Mouse (Mus musculus) limb, embryonic 15.5 days (tissue): ENCODE measurements at regions not wholly inside any gene's neighbourhood (a gene's known extent, or its start where the extent isn't known, plus 50 kb on each side); places are given as distances from the start of the nearest gene placed in this dataset.

ENCODE experiments used
- ATAC-seq: fragments of 200-750 bp; cut with Nextera tagmentation; 2 replicates; pipeline ENCODE4 v1.8.0; 2017; ENCODE audit warnings: low read depth, moderate TSS enrichment; ENCODE audit not compliant: insufficient number of reproducible peaks, low FRiP score, low TSS enrichment
- H3K27ac ChIP-seq: fragments of 300-500 bp; sonication (generic); 2 replicates; pipeline ENCODE4 v1.5.1; 2015; ENCODE audit warnings: moderate library complexity, mild to moderate bottlenecking, inconsistent platforms
- H3K27me3 ChIP-seq: fragments of 300-500 bp; sonication (generic); 2 replicates; pipeline ENCODE4 v1.6.1; 2015; ENCODE audit warnings: inconsistent platforms
- H3K36me3 ChIP-seq: fragments of 300-500 bp; sonication (generic); 2 replicates; pipeline ENCODE4 v1.6.1; 2015; ENCODE audit warnings: inconsistent platforms
- H3K4me1 ChIP-seq: fragments of 300-500 bp; sonication (generic); 2 replicates; pipeline ENCODE4 v1.6.1; 2015; ENCODE audit warnings: inconsistent platforms
- H3K4me2 ChIP-seq: fragments of 300-500 bp; sonication (generic); 2 replicates; pipeline ENCODE4 v1.6.1; 2015; ENCODE audit warnings: mild to moderate bottlenecking, inconsistent platforms
- H3K4me3 ChIP-seq: fragments of 300-500 bp; sonication (generic); 2 replicates; pipeline ENCODE4 v1.5.1; 2015; ENCODE audit warnings: mild to moderate bottlenecking, inconsistent platforms
- H3K9ac ChIP-seq: fragments of 300-500 bp; sonication (generic); 2 replicates; pipeline ENCODE4 v1.6.1; 2015; ENCODE audit warnings: inconsistent platforms
- H3K9me3 ChIP-seq: fragments of 300-500 bp; sonication (generic); 2 replicates; pipeline ENCODE4 v1.6.1; 2016; ENCODE audit warnings: inconsistent platforms
- WGBS: fragments of 180-500 bp; shearing (Covaris S2); methylation state at CpG from one replicate; pipeline ENCODE4 v1.1.7; 2015; 5-methylcytosine and 5-hydroxymethylcytosine counted together

DNA sequence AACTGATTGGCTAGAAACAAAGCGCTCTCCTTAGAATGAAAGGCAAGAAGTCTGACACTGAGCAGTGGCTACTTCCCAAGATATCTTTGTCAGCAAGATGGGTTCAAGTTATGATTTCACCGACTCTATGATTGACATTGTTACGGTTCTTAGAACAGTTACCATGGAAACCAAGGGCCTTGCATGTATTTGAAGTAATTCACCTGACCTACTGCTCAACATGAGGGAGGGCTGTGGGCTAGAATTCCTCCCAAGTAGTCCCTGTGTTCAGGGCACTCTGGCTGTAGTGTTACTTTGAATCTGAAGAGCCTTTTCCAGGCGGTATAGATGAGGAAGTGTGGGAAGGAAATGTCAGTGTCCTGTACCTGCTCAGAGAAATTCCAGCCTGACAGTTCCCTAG, 281.1 kb downstream of the Tmem38b start:
- H3K4me1 ChIP-seq = no peaks in the 10 kb centered on the region
- no peaks in the 10 kb centered on the region for H3K27me3 ChIP-seq
- H3K27ac ChIP-seq = no peak overlapping the region
- no peak overlapping the region for H3K4me2 ChIP-seq
- no peak overlapping the region for H3K4me3 ChIP-seq
- no peak overlapping the region for H3K9ac ChIP-seq
- ATAC-seq = no peak
- no peaks in the 10 kb centered on the region for H3K36me3 ChIP-seq
- no peaks in the 10 kb centered on the region for H3K9me3 ChIP-seq
- whole genome bisulfite sequencing = 79% methylated on average over 4 of the region's 4 CpGs

GRCm38 (mm10) chr4:54116310-54116709, 290.5 kb downstream of the Tmem38b start:
- peak; percentile 58; the same call in 1 of the 2 replicates for ATAC-seq
- Histone ChIP-seq H3K4me3 (no peak overlapping the region), H3K4me2 (no peak overlapping the region), H3K9me3 (no peaks in the 10 kb centered on the region), H3K4me1 (peaks cover 9% of the 10 kb centered on the region), H3K36me3 (no peaks in the 10 kb centered on the region), H3K9ac (no peak overlapping the region), H3K27ac (peak overlapping the region; percentile 78), H3K27me3 (no peaks in the 10 kb centered on the region)
- 45% methylated on average over 2 of the region's 2 CpGs for WGBS

DNA sequence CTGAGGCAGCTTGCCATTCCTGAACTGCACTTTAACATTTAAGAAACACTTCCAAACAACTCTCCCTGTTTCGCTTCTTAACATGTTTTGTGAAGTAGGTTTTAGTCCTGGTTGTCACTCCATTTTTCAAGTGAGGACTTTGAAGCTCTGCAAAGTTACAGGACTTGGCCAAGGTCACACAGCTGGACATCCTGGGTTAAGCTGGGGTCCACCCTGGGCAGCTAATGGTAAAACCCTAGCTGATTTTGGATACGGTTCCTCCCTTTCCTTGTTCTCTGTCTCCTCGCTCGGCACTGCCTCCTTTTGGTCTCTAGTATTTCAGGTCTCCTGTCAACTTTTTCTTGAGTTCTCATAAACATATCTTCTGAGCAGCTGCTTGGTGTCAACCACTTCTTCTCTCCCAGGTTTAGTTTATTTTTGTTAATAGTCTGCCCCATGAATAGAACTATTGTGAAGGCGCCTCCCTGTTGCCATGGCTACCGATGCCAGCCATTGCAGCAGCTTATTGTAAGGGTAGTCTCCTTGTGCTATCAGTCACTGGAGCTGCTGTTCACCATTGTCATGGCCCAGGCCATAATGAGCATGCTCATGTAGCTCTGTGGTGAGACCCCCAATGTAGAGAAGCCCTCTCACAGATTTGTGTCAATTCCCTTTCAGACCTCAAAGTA, 292.5 kb downstream of the Tmem38b start:
- Histone ChIP-seq H3K9me3 (no peaks in the 10 kb centered on the region), H3K4me2 (no peak overlapping the region), H3K9ac (no peak overlapping the region), H3K27ac (no peak overlapping the region), H3K36me3 (no peaks in the 10 kb centered on the region), H3K4me1 (peaks cover 9% of the 10 kb centered on the region), H3K27me3 (no peaks in the 10 kb centered on the region), H3K4me3 (no peak overlapping the region)
- WGBS = 94% methylated on average over 6 of the region's 6 CpGs
- no peak for ATAC-seq

- ATAC-seq = no peak
- no peak overlapping the region for H3K4me3 ChIP-seq
- H3K4me1 ChIP-seq = no peaks in the 10 kb centered on the region
- no peak overlapping the region for H3K27ac ChIP-seq
- no peak overlapping the region for H3K4me2 ChIP-seq
- H3K9ac ChIP-seq = no peak overlapping the region
- H3K9me3 ChIP-seq = no peaks in the 10 kb centered on the region
- WGBS = 50% methylated on average over 8 of the region's 8 CpGs
- H3K36me3 ChIP-seq = no peaks in the 10 kb centered on the region
- no peaks in the 10 kb centered on the region for H3K27me3 ChIP-seq
Observed at GRCm38 (mm10) chr4:54128717-54129698, 303.2 kb downstream of the Tmem38b start.

DNA sequence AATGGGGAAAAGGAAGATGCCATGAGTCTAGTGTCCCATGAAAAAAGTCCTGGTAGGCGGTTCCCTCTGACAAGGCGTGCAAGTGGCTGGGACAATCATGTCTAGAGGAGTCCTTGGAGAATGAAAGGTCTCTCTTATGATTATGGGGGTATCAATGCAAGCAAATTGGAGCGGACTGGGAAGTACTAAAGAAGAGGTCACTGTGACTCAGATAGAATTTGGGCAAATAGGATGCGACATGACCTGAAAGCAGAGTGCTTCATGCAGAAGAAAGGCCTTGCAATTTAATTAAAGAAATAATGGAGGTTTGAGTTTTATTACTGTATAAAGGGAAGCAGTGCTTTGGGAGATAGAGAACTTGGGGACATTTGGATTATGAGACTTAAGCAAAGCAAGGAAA, 330.3 kb downstream of the Tmem38b start:
- Histone ChIP-seq H3K9ac (no peak overlapping the region), H3K9me3 (no peaks in the 10 kb centered on the region), H3K4me2 (no peak overlapping the region), H3K27me3 (no peaks in the 10 kb centered on the region), H3K4me3 (no peak overlapping the region), H3K4me1 (no peaks in the 10 kb centered on the region), H3K27ac (no peak overlapping the region), H3K36me3 (no peaks in the 10 kb centered on the region)
- 95% methylated on average over 4 of the region's 4 CpGs for WGBS
- ATAC-seq = no peak

- Histone ChIP-seq H3K9ac (no peak overlapping the region), H3K9me3 (no peaks in the 10 kb centered on the region), H3K27me3 (no peaks in the 10 kb centered on the region), H3K36me3 (no peaks in the 10 kb centered on the region), H3K27ac (0 out of 2 replicates have a peak overlapping the region, but pooled peaks have one; percentile 35), H3K4me2 (no peak overlapping the region), H3K4me1 (peaks cover 4% of the 10 kb centered on the region), H3K4me3 (no peak overlapping the region)
- ATAC-seq = no peak
- WGBS = 53% methylated on average over 9 of the region's 9 CpGs
Observed at GRCm38 (mm10) chr4:54161337-54161993, 335.6 kb downstream of the Tmem38b start.

GRCm38 (mm10) chr4:54162308-54162707, 336.5 kb downstream of the Tmem38b start:
- peaks cover 4% of the 10 kb centered on the region for H3K4me1 ChIP-seq
- H3K27ac ChIP-seq = 0 out of 2 replicates have a peak overlapping the region, but pooled peaks have one; percentile 35
- no peak for ATAC-seq
- no peak overlapping the region for H3K9ac ChIP-seq
- no peaks in the 10 kb centered on the region for H3K27me3 ChIP-seq
- 51% methylated on average over 8 of the region's 8 CpGs for WGBS
- no peak overlapping the region for H3K4me2 ChIP-seq
- H3K36me3 ChIP-seq = no peaks in the 10 kb centered on the region
- H3K9me3 ChIP-seq = no peaks in the 10 kb centered on the region
- no peak overlapping the region for H3K4me3 ChIP-seq

GRCm38 (mm10) chr4:54170202-54170931, 344.5 kb downstream of the Tmem38b start:
- no peak for ATAC-seq

DNA sequence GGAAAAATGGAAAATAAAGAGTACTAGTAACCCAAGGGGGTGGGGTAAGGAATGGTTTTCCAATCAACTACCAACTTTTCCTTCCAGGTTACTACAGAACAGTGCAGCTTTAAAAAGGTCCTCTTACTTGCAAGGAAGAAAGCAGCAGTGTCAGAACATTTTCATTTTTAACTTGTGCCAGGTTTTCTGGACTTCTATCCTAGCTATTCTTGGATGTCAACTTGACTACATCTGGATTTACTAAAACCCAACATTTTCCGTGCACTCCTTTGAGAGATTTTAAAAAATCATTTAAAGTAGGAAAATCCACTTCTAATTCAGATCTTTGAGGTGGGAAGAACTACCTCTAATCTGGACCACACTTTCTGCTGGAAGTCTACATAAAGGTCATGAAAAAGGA, 358.4 kb downstream of the Tmem38b start:
- H3K36me3 ChIP-seq = no peaks in the 10 kb centered on the region
- no peak overlapping the region for H3K4me2 ChIP-seq
- no peaks in the 10 kb centered on the region for H3K9me3 ChIP-seq
- no peak overlapping the region for H3K4me3 ChIP-seq
- ATAC-seq = no peak
- H3K27me3 ChIP-seq = no peaks in the 10 kb centered on the region
- no peak overlapping the region for H3K9ac ChIP-seq
- H3K27ac ChIP-seq = no peak overlapping the region
- no peaks in the 10 kb centered on the region for H3K4me1 ChIP-seq
- WGBS = 54% methylated on average over 1 of the region's 1 CpGs

More at GRCm38 (mm10) chr4:54170202-54170931, 344.5 kb downstream of the Tmem38b start:
- Histone ChIP-seq H3K36me3 (no peaks in the 10 kb centered on the region), H3K4me3 (no peak overlapping the region), H3K9ac (no peak overlapping the region), H3K27me3 (no peaks in the 10 kb centered on the region), H3K4me2 (no peak overlapping the region), H3K27ac (no peak overlapping the region), H3K4me1 (no peaks in the 10 kb centered on the region), H3K9me3 (no peaks in the 10 kb centered on the region)
- 39% methylated on average over 13 of the region's 13 CpGs for WGBS

GRCm38 (mm10) chr4:54195734-54196133, 369.9 kb downstream of the Tmem38b start:
- WGBS = 87% methylated on average over 2 of the region's 2 CpGs
- Histone ChIP-seq H3K36me3 (no peaks in the 10 kb centered on the region), H3K4me3 (no peak overlapping the region), H3K9me3 (no peaks in the 10 kb centered on the region), H3K4me2 (no peak overlapping the region), H3K27ac (no peak overlapping the region), H3K4me1 (no peaks in the 10 kb centered on the region), H3K9ac (no peak overlapping the region), H3K27me3 (no peaks in the 10 kb centered on the region)
- no peak for ATAC-seq

DNA sequence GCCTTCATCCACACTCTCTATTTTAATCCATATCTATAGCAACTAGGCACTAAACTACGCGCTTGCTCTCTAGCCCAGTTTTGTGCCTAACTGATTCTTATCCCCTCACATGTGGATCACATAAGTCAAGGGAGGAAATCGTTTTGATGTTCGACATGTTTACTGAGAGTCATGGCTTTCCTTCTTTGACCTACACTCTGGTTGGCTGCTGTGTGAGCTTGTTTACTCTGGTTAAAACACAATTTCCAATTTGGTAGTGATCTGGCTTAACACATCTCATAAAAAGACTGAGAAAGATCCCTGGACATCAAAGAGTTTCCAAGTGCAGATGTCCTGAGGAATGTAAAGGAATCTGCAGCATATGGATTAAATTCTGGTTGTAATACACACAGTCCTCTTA, 376.6 kb downstream of the Tmem38b start:
- H3K36me3 ChIP-seq = no peaks in the 10 kb centered on the region
- H3K27ac ChIP-seq = no peak overlapping the region
- no peak overlapping the region for H3K4me2 ChIP-seq
- H3K9ac ChIP-seq = no peak overlapping the region
- 29% methylated on average over 4 of the region's 4 CpGs for WGBS
- H3K4me1 ChIP-seq = no peaks in the 10 kb centered on the region
- no peak for ATAC-seq
- H3K27me3 ChIP-seq = no peaks in the 10 kb centered on the region
- no peaks in the 10 kb centered on the region for H3K9me3 ChIP-seq
- no peak overlapping the region for H3K4me3 ChIP-seq
